Mouse (Mus musculus) CH12F3 (cell line): Measurements from ENCODE around the gene Olfr401.
"Not testable (repeated sequence)": the region's sequence is repeated elsewhere in the genome, so short reads cannot be mapped to it uniquely, and the experiment has no call there.

Source experiments
- in situ Hi-C: fragments of 300-500 bp; cut with MboI; formaldehyde crosslinking; loops from 2 replicates; pipeline ENCODE4 v1.14.3; 2020; ENCODE audit warnings: low sequenced_read_pairs

Gene Olfr401

DNA sequence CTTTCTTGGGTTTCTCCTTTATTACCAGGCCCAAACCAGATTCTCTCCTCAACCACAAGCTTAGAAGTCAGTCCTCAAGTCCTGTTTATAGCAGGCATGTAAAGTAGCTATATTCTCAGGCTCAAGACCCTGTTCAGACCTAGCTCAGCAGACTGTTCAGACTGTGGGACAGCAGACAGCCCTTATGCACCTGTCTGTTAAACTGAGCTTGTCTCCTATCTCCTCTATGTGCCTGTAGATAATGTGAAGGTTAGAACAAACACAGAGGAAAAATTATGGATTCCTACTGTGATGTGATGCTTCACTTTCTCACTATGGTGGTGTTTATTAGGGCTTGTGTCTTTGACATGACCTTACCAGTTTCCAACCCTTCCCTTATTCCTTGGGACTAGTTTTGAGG, at the start of gene Olfr401:
Olfr401 (plus strand) TSS at position 301 of the 400 bp plus-strand sequence.
- in situ Hi-C loops: no loop called here

DNA sequence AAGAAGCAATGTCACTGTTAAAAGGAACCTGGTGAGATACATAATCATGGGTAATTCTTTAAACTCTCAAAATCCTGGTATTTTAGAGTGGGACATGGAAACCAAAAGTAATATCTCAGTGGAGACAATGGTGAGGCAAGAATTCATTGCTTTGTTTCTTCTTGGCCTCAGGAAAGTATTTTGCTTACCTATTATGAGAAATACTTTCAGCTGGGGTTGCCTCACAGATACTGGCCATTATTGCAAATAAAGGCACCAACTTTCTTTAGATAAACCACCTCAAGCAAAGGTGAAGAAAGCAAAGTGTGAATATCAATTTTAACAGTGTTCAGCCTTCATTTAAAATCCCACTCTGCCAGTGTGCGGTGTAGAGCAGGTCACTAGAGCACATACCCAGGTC, 43.9 kb upstream of the Olfr401 start, which contains the start of gene Zfp616:
Zfp616 (plus strand) TSS at position 301 of the 400 bp plus-strand sequence.
- in situ Hi-C loops: no loop called here

DNA sequence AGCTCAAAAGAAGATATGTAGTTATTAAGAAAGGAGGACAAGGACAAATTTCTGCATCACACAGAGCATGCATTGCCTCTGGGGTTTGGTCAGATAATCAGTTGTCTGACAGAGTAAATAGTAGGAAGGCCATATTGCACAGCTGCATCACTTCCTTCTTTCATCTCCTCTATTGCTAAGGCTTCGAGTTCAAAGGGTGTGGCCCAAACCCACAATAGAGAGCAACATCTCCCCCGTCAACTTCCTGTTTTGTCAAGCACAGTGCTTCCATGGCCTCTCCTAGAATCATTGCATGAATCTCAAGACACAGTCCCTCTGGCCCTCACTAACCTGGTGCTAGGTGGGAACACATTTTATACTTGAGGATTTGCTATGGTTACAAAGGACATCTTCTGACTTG, 12.8 kb upstream of the Olfr401 start:
- in situ Hi-C loops: no loop called here

DNA sequence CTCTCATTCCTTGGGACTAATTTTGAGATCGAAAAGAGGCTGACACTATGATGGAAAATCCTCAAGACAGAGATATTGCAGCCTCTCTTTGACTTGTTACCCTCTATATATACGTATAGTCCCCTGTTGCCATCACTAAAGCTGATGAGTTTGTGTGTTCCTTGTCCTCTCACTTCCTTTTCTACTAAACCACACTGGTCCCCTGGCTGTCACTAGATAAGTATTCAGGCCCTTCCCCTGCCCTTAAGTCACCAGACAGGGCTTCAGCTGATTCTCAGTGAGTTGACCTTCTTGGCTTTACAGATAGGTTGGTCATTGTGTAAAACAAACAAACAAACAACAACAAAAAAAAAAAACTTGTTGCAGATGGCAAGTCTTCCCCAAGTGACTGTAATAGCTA, 12.0 kb upstream of the Olfr401 start:
- in situ Hi-C loops: no loop called here

DNA sequence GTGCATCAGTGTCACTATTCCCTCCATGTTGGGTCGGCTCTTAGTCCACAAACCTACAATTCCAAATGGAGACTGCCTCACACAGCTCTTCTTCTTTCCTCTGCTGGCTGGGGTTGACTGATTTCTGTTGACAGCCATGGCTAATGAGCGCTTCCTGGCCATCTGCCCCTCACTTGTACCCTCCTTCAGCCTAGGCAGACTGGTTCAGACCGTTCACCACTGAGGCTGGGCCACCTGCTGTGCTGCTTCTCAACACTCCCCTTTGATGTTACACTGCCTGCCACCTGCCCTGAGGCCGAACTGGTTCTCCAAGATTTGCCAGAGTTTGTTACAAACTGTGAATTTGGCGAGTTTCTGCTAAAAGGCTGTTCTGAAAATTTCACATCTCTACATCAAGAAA, 8.4 kb upstream of the Olfr401 start:
- in situ Hi-C loops: no loop called here

DNA sequence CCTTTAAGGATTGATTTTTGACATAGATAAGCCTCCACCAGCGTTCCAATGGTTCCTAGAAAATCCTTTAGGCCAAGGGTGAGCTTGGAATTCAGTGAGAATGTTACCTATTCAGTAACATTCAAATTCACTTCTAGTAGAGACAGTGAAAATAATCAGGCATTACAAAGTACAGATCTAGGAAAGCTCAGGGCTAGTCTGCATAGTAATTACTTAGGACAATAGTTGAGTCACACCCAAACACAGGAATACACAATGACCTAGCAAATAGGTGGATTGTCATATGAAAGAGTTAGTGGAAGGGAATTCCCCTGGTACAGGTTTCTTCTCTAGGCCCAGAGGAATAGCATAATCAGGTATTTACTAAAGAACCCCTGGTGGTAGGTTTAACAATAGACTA, 26.5 kb downstream of the Olfr401 start:
- in situ Hi-C loops: not testable (repeated sequence)

DNA sequence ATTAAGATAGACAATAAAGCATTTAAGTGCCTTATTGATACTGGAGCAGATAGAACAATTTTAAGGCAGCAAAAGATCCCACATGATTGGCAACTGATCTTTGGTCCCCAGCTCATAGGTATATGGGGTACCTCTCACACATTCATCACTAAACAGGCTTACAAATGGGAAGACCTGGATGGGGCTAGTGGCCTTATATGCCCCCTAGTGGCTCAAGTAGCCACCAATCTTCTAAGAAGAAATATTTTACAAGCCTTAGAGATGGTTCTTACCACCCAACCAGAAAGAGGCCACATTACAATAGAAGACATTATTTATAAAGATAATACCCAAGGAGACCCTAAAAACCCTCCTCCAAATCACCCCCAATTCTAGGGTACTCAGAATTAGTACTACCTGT, 32.4 kb downstream of the Olfr401 start:
- in situ Hi-C loops: no loop called here

DNA sequence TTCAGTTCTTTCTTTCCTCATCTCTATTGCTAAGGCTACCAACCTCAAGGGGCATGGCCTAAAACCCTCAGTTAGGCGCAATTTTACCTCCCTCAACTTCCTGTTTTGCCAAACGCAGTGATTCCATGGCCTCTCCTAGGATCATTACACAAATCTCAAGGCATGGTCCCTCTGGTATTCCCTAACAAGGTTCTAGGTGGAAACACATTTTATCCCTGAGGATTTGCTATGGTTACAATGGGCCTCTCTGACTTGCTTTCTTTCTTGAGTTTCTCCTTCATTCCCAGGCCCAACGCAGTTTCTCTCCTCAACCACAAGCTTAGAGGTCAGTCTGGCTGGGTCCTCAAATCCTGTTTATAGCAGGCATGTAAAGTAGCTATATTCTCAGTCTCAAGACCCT, 39.7 kb downstream of the Olfr401 start, which contains the start of gene Olfr402:
Olfr402 (plus strand) TSS at position 301 of the 400 bp plus-strand sequence.
- in situ Hi-C loops: no loop called here

DNA sequence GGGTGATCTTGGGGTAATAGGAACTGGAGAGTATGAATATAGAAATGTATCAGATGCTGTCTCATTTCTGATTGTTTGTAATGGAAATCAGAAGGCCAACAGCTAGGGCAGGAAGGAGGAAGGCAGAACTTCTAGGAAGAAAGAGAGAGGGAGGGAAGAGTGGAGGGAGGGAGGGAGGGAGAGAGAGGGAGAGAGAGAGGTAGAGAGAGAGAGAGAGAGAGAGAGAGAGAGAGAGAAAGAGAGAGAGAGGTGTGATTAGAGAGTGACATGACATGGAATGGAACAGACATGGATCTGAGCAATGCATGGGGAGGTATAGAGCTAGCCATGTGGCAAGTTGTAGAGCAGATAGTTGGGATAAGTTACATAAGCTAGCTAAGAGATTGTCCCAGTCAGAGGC, 55.3 kb downstream of the Olfr401 start:
- in situ Hi-C loops: no loop called here
